Mouse (Mus musculus): ENCODE data around the gene Utp15. TPM values are rescaled to one million over a fixed set of nuclear protein-coding genes. Genes with fewer than 3 reads are reported as not detected.

The Utp15 gene
- 1 to 10 TPM; 3.4 to 4.1 TPM for total RNA-seq (2021)
- long read RNA-seq, experiment 1, full-length matches to known transcripts: 2 of 2 reads
- long read RNA-seq, experiment 1, partial matches to known transcripts: 0 of 2 reads
- long read RNA-seq, experiment 1, other reads (novel, unspliced or antisense): 0 of 2 reads
- long read RNA-seq, experiment 2, full-length matches to known transcripts: 5 of 6 reads
- long read RNA-seq, experiment 2, partial matches to known transcripts: 0 of 6 reads
- long read RNA-seq, experiment 2, other reads (novel, unspliced or antisense): 1 of 6 reads

- DNase-seq: peak; percentile 97
Observed at GRCm38 (mm10) chr13:98262636-98263457, at the start of gene Utp15, which contains the start of gene Ankra2. TSS of gene Utp15 (minus strand) at chr13:98263041. TSS of gene Ankra2 (plus strand) at chr13:98263074.

GRCm38 (mm10) chr13:98311597-98311996 is 48.8 kb upstream of the Utp15 start:
- DNase-seq: no peak

- DNase-seq: no peak
Observed at GRCm38 (mm10) chr13:98308724-98309123, 45.9 kb upstream of the Utp15 start.

- no peak for DNase-seq
Observed at GRCm38 (mm10) chr13:98308004-98308403, 45.2 kb upstream of the Utp15 start.

- DNase-seq: no peak
Observed at GRCm38 (mm10) chr13:98306852-98307475, 44.1 kb upstream of the Utp15 start.

- no peak for DNase-seq
Observed at GRCm38 (mm10) chr13:98306393-98306792, 43.6 kb upstream of the Utp15 start.

- no peak for DNase-seq
Observed at GRCm38 (mm10) chr13:98305257-98305656, 42.4 kb upstream of the Utp15 start.

- DNase-seq: peak; percentile 20
Observed at GRCm38 (mm10) chr13:98298833-98299758, 36.3 kb upstream of the Utp15 start.

GRCm38 (mm10) chr13:98297883-98298482 is 35.1 kb upstream of the Utp15 start:
- no peak for DNase-seq

GRCm38 (mm10) chr13:98296072-98296471 is 33.2 kb upstream of the Utp15 start:
- DNase-seq: no peak

- DNase-seq: no peak
Observed at GRCm38 (mm10) chr13:98291712-98292111, 28.9 kb upstream of the Utp15 start.

GRCm38 (mm10) chr13:98290719-98291118 is 27.9 kb upstream of the Utp15 start:
- no peak for DNase-seq

- no peak for DNase-seq
Observed at GRCm38 (mm10) chr13:98280990-98281650, 18.3 kb upstream of the Utp15 start.

GRCm38 (mm10) chr13:98279686-98280085 is 16.8 kb upstream of the Utp15 start, which contains the start of gene Gm21976:
TSS of gene Gm21976 (plus strand) at chr13:98279887.
- no peak for DNase-seq

GRCm38 (mm10) chr13:98277501-98277900 is 14.7 kb upstream of the Utp15 start:
- no peak for DNase-seq

GRCm38 (mm10) chr13:98276253-98276652 is 13.4 kb upstream of the Utp15 start:
- DNase-seq: no peak

GRCm38 (mm10) chr13:98275646-98276045 is 12.8 kb upstream of the Utp15 start:
- no peak for DNase-seq

- no peak for DNase-seq
Observed at GRCm38 (mm10) chr13:98274023-98274422, 11.2 kb upstream of the Utp15 start.

GRCm38 (mm10) chr13:98264111-98264510 is 1.3 kb upstream of the Utp15 start:
- DNase-seq: no peak

- no peak for DNase-seq
Observed at GRCm38 (mm10) chr13:98263458-98263987, 682 bp upstream of the Utp15 start.

All from gastrocnemius, postnatal 25 days (tissue).